Mouse (Mus musculus): ENCODE measurements at regions not wholly inside any gene's neighbourhood (a gene's known extent, or its start where the extent isn't known, plus 50 kb on each side); places are given as distances from the start of the nearest gene placed in this dataset.

- TF ChIP-seq POLR2A (IDR thresholded peaks at IDR 0.05; ENCODE audit: insufficient read length, low read depth) (no peak), MYOD1 (IDR thresholded peaks at IDR 0.05; ENCODE audit: control insufficient read depth in 1 of 3, insufficient read length in 2 of 3, low read depth in 2 of 3) (no peak), MYOG (IDR thresholded peaks at IDR 0.05; ENCODE audit: control insufficient read depth in 1 of 3, insufficient read depth in 1 of 3, insufficient read length in 2 of 3, low read depth in 2 of 3) (no peak), E2F4 (IDR thresholded peaks at IDR 0.05; ENCODE audit: insufficient read depth) (no peak), USF1 (IDR thresholded peaks at IDR 0.05; ENCODE audit: low read depth) (no peak), CEBPB (IDR thresholded peaks at IDR 0.05; ENCODE audit: insufficient read depth, poor library complexity, severe bottlenecking) (no peak), TCF12 (IDR thresholded peaks at IDR 0.05; ENCODE audit: insufficient read depth, poor library complexity, severe bottlenecking) (no peak), TCF3 (IDR thresholded peaks at IDR 0.05; ENCODE audit: insufficient read length, low read depth) (no peak)
Measured at GRCm38 (mm10) chr13:34441347-34441746, 96.4 kb upstream of the Slc22a23 start.

Data from myocyte (in vitro differentiated cells).